Mouse (Mus musculus) cerebellum, postnatal 4 days (tissue): Measurements from ENCODE around the gene Gm9887.
A peak's percentile ranks its signal among the peaks of the same experiment; 100 is the strongest.

ENCODE experiments used
- DNase-seq, 2 experiments: peaks; one replicate each; pipeline ENCODE4 v3.0.0; 2022; ENCODE audit warnings: low spot score in 2 of 2, mixed read lengths in 1 of 2

Gene Gm9887

DNA sequence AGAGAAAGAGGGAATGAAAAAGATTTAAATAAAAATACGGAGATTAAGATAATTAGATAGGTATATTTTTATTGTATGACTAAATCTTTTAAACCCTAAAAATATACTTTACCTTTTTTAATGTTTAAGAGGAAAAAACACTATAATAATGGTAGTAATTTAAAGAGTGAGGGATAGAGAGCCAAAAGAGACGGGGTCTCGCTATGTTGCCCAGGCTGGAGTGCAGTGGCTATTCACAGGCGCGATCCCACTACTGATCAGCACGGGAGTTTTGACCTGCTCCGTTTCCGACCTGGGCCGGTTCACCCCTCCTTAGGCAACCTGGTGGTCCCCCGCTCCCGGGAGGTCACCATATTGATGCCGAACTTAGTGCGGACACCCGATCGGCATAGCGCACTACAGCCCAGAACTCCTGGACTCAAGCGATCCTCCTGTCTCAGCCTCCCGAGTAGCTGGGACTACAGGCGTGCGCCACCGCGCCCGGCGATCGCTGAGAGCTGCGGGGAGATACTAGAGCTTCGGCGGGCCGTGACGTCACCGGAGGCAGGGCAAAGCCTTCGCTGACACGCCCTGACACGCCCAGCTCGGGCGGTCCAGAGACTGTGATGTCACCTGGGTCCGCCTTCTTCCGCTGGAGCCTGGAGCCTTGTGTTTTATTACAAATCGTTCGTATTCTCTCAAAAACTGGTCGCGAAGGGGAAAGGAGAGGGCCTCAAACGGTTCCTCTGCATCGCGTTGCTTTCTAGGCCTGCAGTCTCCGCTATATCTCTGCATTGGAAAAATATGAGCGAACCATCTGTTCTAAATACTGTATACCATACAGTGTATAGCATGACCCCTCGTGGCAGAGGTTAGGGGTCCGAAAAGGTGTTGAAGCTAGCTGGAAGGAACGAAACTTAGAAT lies 11.0 kb downstream of the Gm9887 start:
- DNase-seq, result peak; percentile 100

DNA sequence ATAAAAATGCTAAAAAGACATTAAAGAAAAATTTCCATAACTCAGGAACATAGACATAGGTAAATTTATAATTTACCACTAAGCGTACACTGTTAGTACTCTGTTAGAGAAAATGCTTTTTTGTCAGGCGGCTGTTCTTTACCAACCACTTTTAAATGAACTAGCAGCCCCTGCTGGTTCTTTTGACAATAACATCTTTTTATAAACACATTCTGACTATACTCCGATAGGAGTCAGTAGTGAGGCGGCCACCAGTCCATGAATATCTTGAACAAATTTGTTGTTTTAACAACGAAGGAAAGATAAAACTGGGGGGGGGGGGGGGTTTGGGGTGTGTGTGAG lies 11.6 kb downstream of the Gm9887 start:
- peak in 1 of 2 experiments; percentile 26 for DNase-seq

DNA sequence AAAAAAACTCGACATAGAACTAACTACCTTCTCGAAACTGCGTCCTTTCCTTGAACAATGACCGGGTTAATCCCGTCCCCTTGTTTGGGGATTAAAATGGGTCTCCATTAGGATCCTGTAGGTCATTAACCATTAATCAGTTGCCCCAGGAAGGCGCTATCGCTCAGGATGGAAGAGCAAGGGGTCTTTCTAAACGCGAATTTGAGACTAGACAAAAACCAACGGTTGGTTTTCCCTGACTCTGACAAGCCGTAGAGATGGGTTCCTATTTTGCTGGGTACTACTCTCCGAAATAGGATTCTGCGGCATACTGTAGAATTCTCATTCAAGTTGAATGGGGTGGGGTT lies 15.0 kb downstream of the Gm9887 start:
- DNase-seq, result peak in 1 of 2 experiments; percentile 10

DNA sequence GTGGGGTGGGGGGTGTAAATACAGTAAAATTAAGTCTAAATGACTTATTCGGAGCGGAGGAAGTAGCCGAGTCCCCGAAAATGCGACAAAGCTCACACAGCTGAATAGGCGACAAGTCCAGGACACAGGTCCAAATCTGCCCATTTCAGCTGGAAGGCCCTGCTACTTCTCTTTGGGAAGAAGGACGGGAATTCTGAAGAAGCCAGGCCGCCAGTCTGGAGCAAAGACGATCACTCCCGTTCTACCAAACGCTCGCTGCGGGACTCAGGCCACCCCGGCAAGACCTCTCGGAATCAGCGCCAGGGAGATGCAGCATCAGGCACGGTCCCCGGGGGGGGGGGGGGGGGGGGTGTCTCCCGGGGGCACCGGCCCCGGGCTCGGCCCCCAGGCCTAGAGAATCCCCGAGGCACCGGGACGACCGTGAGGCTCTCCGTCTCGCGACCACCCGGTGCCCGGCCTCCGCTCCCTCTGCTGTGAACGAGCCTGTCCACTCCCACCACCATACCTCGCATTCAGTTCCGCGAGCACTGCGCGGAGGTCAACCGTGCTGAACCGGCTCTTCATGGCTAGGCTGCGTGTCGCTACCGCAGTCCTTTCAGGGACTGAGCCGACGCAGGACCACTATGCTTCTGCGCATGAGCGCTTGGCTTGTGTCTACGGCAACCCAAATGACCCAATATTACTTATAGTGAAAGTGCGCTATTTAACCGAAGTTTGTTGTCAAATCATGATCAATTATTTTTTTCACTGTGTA lies 15.5 kb downstream of the Gm9887 start, which contains the start of gene Nemf:
TSS of gene Nemf (minus strand) at position 620 of the 754 bp plus-strand sequence.
- DNase-seq, result peak; percentile 57 to 70

DNA sequence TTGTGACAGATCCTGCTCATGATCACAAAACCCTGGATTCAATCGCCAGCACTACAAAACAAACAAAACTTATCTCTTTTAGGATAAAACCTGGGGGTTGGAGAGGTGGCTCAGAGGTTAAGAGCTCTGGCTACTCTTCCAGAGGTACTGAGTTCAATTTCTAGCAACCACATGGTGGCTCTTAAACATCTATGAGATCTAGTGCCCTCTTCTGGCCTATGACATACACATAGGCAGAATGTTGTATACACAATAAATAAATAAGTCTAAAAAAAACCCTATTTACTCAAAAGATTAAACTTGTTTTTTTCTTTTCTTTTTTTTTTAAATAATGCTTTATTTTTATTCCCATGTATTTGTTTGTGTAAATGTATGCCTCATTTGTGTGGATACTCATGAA lies 20.6 kb downstream of the Gm9887 start:
- no peak for DNase-seq

DNA sequence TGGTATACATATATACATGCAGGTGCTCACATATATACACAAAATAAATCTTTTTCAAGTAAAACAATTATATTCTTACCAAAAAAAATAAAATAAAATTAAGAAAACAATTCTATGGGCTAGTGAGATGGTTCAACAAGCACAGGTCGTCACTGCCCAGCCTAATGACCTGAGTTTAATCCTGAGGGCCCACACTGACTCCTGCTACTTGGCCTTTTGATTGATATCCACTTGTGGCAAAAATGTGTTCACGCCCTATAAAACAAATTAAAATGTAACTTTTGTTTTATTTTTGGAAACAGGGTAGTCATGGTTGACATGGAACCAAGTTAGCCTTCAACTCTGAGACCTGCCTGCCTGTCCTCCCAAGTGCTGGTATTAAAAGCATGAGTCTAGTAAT lies 22.3 kb downstream of the Gm9887 start:
- DNase-seq, result no peak

DNA sequence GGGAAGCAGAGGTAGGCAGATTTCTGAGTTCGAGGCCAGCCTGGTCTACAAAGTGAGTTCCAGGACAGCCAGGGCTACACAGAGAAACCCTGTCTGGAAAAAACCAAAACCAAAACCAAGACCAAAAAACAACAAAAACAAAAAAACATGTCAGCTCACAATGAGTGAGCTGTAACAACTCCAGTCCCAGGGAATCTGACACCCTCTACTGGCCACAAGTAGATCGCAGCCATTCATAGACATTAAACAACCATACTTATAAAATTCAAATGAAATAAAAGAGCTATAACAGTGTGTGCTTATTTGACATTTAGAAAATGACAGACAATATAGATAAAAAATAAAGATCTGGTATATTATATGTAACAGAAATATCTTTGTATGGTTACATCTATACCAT lies 38.7 kb downstream of the Gm9887 start:
- peak in 1 of 2 experiments; percentile 13 for DNase-seq

DNA sequence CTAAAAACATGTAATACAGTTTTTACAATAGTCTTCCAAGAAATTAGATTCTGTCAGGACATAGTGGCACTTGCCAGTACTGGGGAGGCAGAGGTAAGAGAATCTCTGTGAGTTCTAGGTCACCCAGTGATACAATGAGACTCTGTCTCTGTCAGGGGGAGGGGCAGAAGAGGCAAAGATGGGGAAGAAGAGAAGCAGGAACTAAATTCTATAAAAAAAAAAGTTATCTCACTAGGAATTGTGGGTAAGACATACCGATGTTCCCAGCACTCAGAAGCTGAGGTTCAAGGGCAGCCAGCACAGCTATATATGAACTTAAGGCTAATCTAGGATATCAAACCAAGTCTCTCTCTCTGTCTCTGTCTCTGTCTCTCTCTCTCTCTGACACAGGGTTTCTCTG lies 40.1 kb downstream of the Gm9887 start:
- DNase-seq, result no peak

DNA sequence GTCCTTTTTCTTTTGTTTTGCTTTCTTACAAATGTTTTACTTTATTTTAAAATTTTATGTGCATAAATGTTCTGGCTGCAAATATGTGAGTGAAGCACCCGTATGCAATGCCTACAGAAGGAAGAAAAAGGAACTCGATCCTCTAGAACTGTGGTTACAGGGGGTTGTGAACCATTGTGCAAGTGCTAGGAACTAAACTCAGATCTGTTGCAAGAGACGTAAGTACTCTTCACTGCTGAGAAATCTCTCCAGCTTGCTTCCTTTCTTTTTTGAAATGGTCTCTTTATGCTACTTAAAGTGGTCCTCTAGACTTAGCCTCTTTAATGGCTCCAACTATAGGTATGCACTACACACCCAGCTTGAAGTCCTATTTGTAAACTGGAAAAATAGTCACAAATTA lies 41.1 kb downstream of the Gm9887 start:
- DNase-seq, result no peak
